Mouse (Mus musculus) left cerebral cortex, postnatal 25 days (tissue): ENCODE measurements around the gene Hist1h4d. TPM values are rescaled to one million over a fixed set of nuclear protein-coding genes. Genes with fewer than 3 reads are reported as not detected.
A peak's percentile ranks its signal among the peaks of the same experiment; 100 is the strongest.

Source experiments
- DNase-seq, 2 experiments: peaks; one replicate each; pipeline ENCODE4 v3.0.0; 2022; ENCODE audit warnings: low spot score in 2 of 2, mixed read lengths in 1 of 2
- intact Hi-C: fragments of 180-260 bp; cut with DNase I; formaldehyde crosslinking; loops from one replicate; pipeline ENCODE4 v1.15.1; 2025
- microRNA-seq, 2 experiments: library from miRNA; unstranded; fragments of <30 nt; microRNA quantifications; one replicate each; pipeline ENCODE4 v1.2.0; 2022
- total RNA-seq, 2 experiments: library from RNA; stranded (reverse); gene quantifications; 2 replicates each; pipeline ENCODE4 v1.2.3; 2021

The Hist1h4d gene
- total RNA-seq, 2 experiments from 2014 or later = 121 to 160 TPM

- intact Hi-C loops = loop anchor here (1.0 to 5.0 kb wide), 4 partner anchors 34 to 1904 kb away; partner anchors contain the start of genes Hist1h2af, Hist1h2ai, Hist1h2bl and Hist1h3h
- DNase-seq = peak; percentile 80 to 95
These were observed 39.5 kb downstream of the Hist1h4d start, which contains the start of gene Hist1h2be for GRCm38 (mm10) chr13:23620733-23621531. Gene Hist1h2be (minus strand): TSS chr13:23621124.

- peak; percentile 66 to 89 for DNase-seq
- intact Hi-C loops = loop anchor here (1.0 to 5.0 kb wide), 6 partner anchors 35 to 1904 kb away; partner anchors contain the start of genes Hist1h2af, Hist1h2ai, Hist1h2bc and Hist1h2bl
These were observed 40.3 kb downstream of the Hist1h4d start for GRCm38 (mm10) chr13:23621532-23622174.

DNA sequence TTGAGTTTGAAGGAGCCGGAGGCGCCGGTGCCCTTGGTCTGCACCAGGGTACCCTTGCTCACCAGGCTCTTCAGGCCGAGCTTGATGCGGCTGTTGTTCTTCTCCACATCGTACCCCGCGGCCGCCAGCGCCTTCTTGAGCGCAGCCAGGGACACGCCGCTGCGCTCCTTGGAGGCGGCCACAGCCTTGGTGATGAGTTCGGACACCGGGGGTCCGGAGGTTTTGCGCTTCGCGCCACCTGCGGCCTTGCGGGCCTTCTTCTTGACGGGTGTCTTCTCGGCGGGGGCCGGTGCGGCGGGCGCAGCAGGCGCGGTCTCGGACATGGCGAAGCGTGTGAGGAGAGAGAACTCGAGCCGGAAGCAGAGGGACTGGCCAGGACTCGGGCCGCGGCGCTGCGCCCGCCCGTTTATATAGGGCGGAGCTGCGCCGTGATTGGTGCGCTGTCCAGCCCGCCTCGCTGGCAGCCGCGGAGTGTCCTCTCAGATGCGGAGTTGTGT, 40.8 kb downstream of the Hist1h4d start, which contains the start of gene Hist1h1e:
TSS of gene Hist1h1e (minus strand) at position 384 of the 497 bp plus-strand sequence.
- intact Hi-C loops = loop anchor here (1.0 to 5.0 kb wide), 4 partner anchors 62 to 1905 kb away; partner anchors contain the start of genes Hist1h2af, Hist1h2ai, Hist1h2bc and Hist1h2bl

GRCm38 (mm10) chr13:23622861-23623450, 41.6 kb downstream of the Hist1h4d start:
- no peak for DNase-seq
- intact Hi-C loops = loop anchor here (1.0 to 5.0 kb wide), 4 partner anchors 61 to 1906 kb away; partner anchors contain the start of genes Hist1h2af, Hist1h2ai, Hist1h2bc and Hist1h2bl

More for the DNA sequence above, 40.8 kb downstream of the Hist1h4d start, which contains the start of gene Hist1h1e:
- peak; percentile 88 to 92 for DNase-seq

DNA sequence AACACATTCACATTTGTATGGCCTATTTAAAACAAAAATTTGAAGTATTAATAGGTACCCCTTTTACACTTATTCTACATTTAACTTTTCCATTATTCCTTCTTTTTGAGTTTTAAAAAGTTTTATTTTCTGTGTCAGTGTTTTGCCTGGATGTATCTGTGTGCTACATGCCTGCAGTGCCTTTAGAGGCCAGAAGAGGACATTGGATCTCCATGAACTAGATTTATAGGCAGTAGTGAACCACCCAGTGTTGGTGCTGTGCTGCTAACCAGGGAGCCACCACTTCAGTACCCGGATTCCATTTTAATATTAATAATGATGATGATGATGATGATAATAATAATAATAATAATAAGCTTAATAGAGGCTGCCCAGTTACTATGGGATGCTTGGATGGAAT, 49.3 kb downstream of the Hist1h4d start:
- intact Hi-C loops = loop anchor here (5.0 kb wide), 1 partner anchor 37 kb away; no protein-coding TSS in a partner anchor
- peak in 1 of 2 experiments; percentile 5 for DNase-seq

Small RNA genes within 50 kb of the gene (microRNA-seq; reads per million reads assigned to microRNA genes)
- 0 reads per million in 2 experiments for gene Gm44297
- 0 reads per million in 2 experiments for gene Gm44359
- 0 reads per million in 2 experiments for gene Gm44394

Other genes starting within 250 kb of the Hist1h4d start
- 10 to 100 TPM; 35.1 to 36.5 TPM for gene Zfp322a, start 212.4 kb upstream of the Hist1h4d start, total RNA-seq
- gene Abt1, start 157.7 kb upstream of the Hist1h4d start, total RNA-seq = 1 to 10 TPM; 8.3 to 8.9 TPM
- gene Btn1a1, start 115.7 kb upstream of the Hist1h4d start, total RNA-seq = not detected
- 1 to 10 TPM; 1.1 to 1.3 TPM for gene Btn2a2, start 92.7 kb upstream of the Hist1h4d start, total RNA-seq
- 100 to 1,000 TPM; 300 to 349 TPM for gene Hist1h4h, start 50.5 kb upstream of the Hist1h4d start, total RNA-seq
- gene Hist1h2af, start 47.7 kb upstream of the Hist1h4d start, total RNA-seq = 1 to 10 TPM; 1.6 to 3.9 TPM
- gene Hist1h3g, start 46.2 kb upstream of the Hist1h4d start, total RNA-seq = 1 to 10 TPM; 3.1 to 4.6 TPM
- under 1 TPM; 0.57 to 0.87 TPM for gene Hist1h2bh, start 38.2 kb upstream of the Hist1h4d start, total RNA-seq
- 10 to 100 TPM; 16.0 to 17.8 TPM for gene Hist1h3f, start 37.5 kb upstream of the Hist1h4d start, total RNA-seq
- gene Hist1h4f, start 29.9 kb upstream of the Hist1h4d start, total RNA-seq = 100 to 1,000 TPM; 160 to 188 TPM
- 1 to 10 TPM; 3.6 to 5.7 TPM for gene Hist1h1d, start 28.3 kb upstream of the Hist1h4d start, total RNA-seq
- 10 to 100 TPM; 41.7 to 46.6 TPM for gene Hist1h3e, start 19.2 kb upstream of the Hist1h4d start, total RNA-seq
- 1 to 10 TPM; 5.0 to 6.6 TPM for gene Hist1h2ae, start 10.4 kb upstream of the Hist1h4d start, total RNA-seq
- gene Hist1h2bg, start 10.2 kb upstream of the Hist1h4d start, total RNA-seq = 10 to 100 TPM; 82.4 to 88.3 TPM
- gene Hist1h2bf, start 7.4 kb upstream of the Hist1h4d start, total RNA-seq = 10 to 100 TPM; 25.7 to 29.4 TPM
- gene Hist1h2ad, start 7.2 kb upstream of the Hist1h4d start, total RNA-seq = 1 to 10 TPM; 9.0 to 9.1 TPM
- gene Hist1h3d, start 5.8 kb upstream of the Hist1h4d start, total RNA-seq = 10 to 100 TPM in 1 of 2 experiments, 1 to 10 TPM in 1; 7.2 to 10.5 TPM
- 1 to 10 TPM; 7.4 to 7.7 TPM for gene Hist1h2be, start 39.5 kb downstream of the Hist1h4d start, total RNA-seq
- 10 to 100 TPM; 53.2 to 67.9 TPM for gene Hist1h1e, start 41.0 kb downstream of the Hist1h4d start, total RNA-seq
- gene Hist1h2ac, start 102.3 kb downstream of the Hist1h4d start, total RNA-seq = 1 to 10 TPM; 2.1 to 2.4 TPM
- gene Hist1h2bc, start 102.6 kb downstream of the Hist1h4d start, total RNA-seq = 10 to 100 TPM; 32.7 to 35.0 TPM
- gene Hist1h1t, start 114.2 kb downstream of the Hist1h4d start, total RNA-seq = not detected
- 100 to 1,000 TPM in 1 of 2 experiments, 10 to 100 TPM in 1; 94.8 to 129 TPM for gene Hist1h4c, start 116.9 kb downstream of the Hist1h4d start, total RNA-seq
- 1 to 10 TPM; 3.1 to 3.7 TPM for gene Hfe, start 129.3 kb downstream of the Hist1h4d start, total RNA-seq
- 10 to 100 TPM; 51.7 to 71.1 TPM for gene Hist1h1c, start 157.2 kb downstream of the Hist1h4d start, total RNA-seq
- 1 to 10 TPM; 1.9 to 2.6 TPM for gene Hist1h3c, start 164.0 kb downstream of the Hist1h4d start, total RNA-seq
- 10 to 100 TPM; 17.5 to 23.2 TPM for gene Hist1h2bb, start 165.1 kb downstream of the Hist1h4d start, total RNA-seq
- gene Hist1h2ab, start 169.5 kb downstream of the Hist1h4d start, total RNA-seq = 10 to 100 TPM; 27.5 to 31.4 TPM
- 10 to 100 TPM in 1 of 2 experiments, 1 to 10 TPM in 1; 9.3 to 14.5 TPM for gene Hist1h3b, start 170.7 kb downstream of the Hist1h4d start, total RNA-seq
- gene Hist1h4b, start 175.4 kb downstream of the Hist1h4d start, total RNA-seq = 10 to 100 TPM; 87.5 to 89.8 TPM
- gene Hist1h4a, start 179.6 kb downstream of the Hist1h4d start, total RNA-seq = 10 to 100 TPM; 47.0 to 58.8 TPM
- gene Hist1h3a, start 180.8 kb downstream of the Hist1h4d start, total RNA-seq = 10 to 100 TPM; 35.9 to 40.0 TPM
- gene Hist1h1a, start 182.1 kb downstream of the Hist1h4d start, total RNA-seq = 10 to 100 TPM; 18.2 to 29.1 TPM
- not detected for gene Trim38, start 188.3 kb downstream of the Hist1h4d start, total RNA-seq
- gene Slc17a2, start 225.4 kb downstream of the Hist1h4d start, total RNA-seq = not detected